Mouse (Mus musculus) left cerebral cortex, postnatal 4 days (tissue): ENCODE measurements around the gene Tpm4. TPM values are rescaled to one million over a fixed set of nuclear protein-coding genes. Genes with fewer than 3 reads are reported as not detected.

Experiments
- DNase-seq: peaks from one replicate; pipeline ENCODE4 v3.0.0-alpha.2; 2022
- intact Hi-C: fragments of 180-260 bp; cut with DNase I; formaldehyde crosslinking; loops from one replicate; pipeline ENCODE4 v1.15.1; 2025
- total RNA-seq, 2 experiments: library from RNA; stranded (reverse); gene quantifications; 2 replicates each; pipeline ENCODE4 v1.2.3; 2021

The Tpm4 gene
- total RNA-seq, 2 experiments from 2014 or later: 74.1 to 78.5 TPM

DNA sequence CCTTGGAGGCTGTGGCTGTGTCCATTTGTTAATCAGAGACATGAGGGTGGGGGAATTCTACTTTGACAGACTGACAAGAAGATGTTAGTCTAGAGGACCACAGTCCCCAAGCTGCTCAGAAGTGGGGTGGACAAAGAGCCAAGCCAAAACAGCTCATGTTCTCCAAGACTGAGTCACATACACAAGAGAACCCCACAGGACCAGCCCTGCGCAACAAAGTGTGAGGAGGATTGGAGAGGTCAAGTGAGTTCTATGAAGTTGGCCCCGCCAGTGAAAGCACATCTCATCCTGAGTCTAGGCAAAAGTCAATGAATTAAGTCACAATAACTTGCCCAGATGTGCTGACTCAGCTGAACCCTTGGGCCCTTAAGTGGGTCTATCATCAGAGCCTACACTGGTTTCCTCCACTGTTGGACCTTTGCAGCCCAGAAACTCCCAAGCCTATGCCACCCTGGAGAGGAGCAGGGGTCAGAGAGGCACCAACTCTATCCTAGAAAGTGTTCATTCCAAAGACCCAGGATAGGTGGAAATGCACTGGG, 53.1 kb downstream of the Tpm4 start:
- no peak for DNase-seq
- intact Hi-C loops: no loop called here

DNA sequence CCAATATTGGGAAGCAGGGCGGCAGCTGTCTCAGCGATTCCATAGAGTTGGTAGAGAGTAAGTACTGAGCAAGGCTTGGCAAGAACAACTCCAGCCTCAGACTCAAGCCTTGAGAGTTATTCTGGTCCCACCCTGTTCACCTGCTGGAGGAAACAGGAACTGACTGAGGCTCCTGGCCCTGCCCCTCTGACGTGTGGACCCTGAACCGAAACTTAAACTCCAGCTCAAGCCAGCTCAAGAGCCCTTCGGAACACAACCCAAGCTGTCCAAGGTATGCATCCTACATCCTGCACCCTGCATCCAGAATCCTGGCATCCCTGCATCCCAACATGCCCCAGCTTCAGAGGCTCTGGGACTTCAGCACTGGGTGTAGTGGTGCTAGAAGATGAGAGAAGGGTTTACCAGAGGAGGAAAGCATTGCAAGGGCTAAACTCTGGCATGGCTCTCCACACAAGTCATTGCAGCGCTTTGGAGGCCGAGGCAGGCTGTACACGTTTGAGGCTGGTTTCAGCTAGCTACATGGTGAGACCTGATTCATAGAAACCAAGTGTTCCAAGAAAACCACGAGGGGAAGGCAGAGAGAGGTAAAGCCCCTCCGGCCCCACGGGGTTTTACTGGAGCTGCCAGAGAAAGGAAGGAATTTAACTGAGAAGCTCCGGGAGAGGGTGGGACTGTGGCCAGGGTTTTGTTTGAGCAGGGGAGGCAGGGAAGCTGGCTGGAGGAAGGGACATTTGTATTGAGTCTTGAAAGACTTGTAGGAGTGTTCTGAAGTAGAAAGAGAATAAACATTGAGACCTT, 54.8 kb downstream of the Tpm4 start, which contains the start of gene Hsh2d:
Gene Hsh2d, plus strand, starts transcription at position 222 of the 798 bp plus-strand sequence.
- DNase-seq: no peak
- intact Hi-C loops: no loop called here

DNA sequence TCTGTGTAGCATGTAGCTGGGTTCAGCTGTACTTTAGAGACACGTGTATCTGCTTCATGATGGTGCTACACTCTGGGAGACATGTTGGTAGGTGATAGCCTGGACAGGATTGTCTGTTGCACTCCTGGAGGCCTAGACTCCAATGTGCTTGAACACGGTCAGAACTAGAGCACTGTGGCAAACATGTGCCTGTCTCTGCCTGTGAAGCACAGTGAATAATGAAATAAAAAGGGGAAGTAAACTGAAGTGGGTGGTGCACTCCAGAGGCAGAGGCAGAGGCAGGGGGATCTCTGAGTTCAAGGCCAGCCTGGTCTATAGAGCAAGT, 55.4 kb downstream of the Tpm4 start:
- intact Hi-C loops: no loop called here
- DNase-seq: no peak

DNA sequence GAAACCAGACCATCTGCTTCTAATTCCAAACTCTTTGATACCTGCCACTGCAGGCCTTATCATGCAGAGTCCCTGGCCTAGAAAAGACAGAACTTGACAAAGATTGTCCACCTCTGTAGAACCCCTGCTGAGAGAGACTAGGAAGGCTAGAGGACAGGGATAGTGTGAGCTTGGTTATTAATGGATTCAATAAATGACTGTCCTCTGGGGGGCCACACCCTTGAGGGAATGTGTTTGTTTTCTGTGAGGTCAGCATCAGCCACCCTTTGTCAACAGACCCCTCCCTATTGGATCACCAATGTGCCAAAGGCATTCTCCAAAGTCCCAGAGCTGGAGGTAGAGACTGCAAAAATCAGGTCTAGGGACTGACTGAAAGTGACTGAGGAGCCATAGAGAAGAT, 57.3 kb downstream of the Tpm4 start:
- no peak for DNase-seq
- intact Hi-C loops: no loop called here

DNA sequence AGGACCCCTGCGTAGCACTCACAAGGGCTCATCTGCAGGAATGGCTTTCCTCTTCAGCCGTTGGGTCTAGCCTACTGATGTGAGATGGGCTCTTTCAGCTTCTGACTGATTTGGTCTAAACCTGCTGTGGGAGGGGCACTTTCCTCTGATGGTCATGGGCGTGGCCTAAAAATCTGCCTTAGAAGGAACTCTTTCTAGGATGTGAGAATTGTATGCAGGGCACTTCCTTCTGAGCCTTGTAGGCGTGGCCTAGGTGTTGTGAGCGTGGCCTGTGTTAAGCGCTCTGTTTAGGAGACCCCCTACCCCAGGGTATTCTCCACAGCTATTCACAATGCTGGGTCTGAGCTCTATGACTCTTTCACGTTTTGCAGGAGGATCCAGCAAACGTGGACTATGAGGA, 63.2 kb downstream of the Tpm4 start:
- DNase-seq: no peak
- intact Hi-C loops: no loop called here

Other genes starting within 250 kb of the Tpm4 start
- 10 to 100 TPM; 20.8 to 23.0 TPM for gene Zfp882, start 226.4 kb upstream of the Tpm4 start, total RNA-seq
- gene Zfp617, start 226.3 kb upstream of the Tpm4 start, total RNA-seq: 10 to 100 TPM; 24.3 to 25.1 TPM
- gene Zfp961, start 183.9 kb upstream of the Tpm4 start, total RNA-seq: 10 to 100 TPM; 16.8 to 18.6 TPM
- under 1 TPM in 1 of 2 experiments, not detected in 1; 0.48 TPM for gene Cyp4f18, start 125.3 kb upstream of the Tpm4 start, total RNA-seq
- not detected for gene Olfr372, start 93.8 kb upstream of the Tpm4 start, total RNA-seq
- not detected for gene Olfr373, start 51.8 kb upstream of the Tpm4 start, total RNA-seq
- under 1 TPM in 1 of 2 experiments, not detected in 1; 0.04 TPM for gene Olfr374, start 27.9 kb upstream of the Tpm4 start, total RNA-seq
- 10 to 100 TPM; 49.6 to 55.4 TPM for gene Rab8a, start 26.2 kb downstream of the Tpm4 start, total RNA-seq
- not detected for gene Hsh2d, start 54.7 kb downstream of the Tpm4 start, total RNA-seq
- gene Cib3, start 77.9 kb downstream of the Tpm4 start, total RNA-seq: under 1 TPM in 1 of 2 experiments, not detected in 1; 0.16 TPM
- gene Gm11034, start 78.7 kb downstream of the Tpm4 start, total RNA-seq: not detected
- gene Fam32a, start 84.8 kb downstream of the Tpm4 start, total RNA-seq: 10 to 100 TPM; 71.3 to 76.4 TPM
- gene Ap1m1, start 105.0 kb downstream of the Tpm4 start, total RNA-seq: 100 to 1,000 TPM; 155 to 161 TPM
- gene Gm10282, start 170.3 kb downstream of the Tpm4 start, total RNA-seq: 10 to 100 TPM; 18.5 to 19.4 TPM
- gene Klf2, start 184.1 kb downstream of the Tpm4 start, total RNA-seq: 10 to 100 TPM; 13.1 to 15.1 TPM